Mouse (Mus musculus) C2C12 (cell line): ENCODE results near the gene Mipep. TPM values are rescaled to one million over a fixed set of nuclear protein-coding genes. Genes with fewer than 3 reads are reported as not detected.

Experiments used
- H3K27me3 ChIP-seq: one replicate; pipeline ENCODE4 v1.6.1; 2011; ENCODE audit not compliant: control insufficient read depth, insufficient read depth, insufficient read length
- H3K36me3 ChIP-seq: one replicate; pipeline ENCODE4 v1.6.1; 2011; ENCODE audit not compliant: control insufficient read depth, insufficient read depth
- H3K4me3 ChIP-seq: one replicate; pipeline ENCODE4 v1.5.1; 2011; ENCODE audit warnings: mild to moderate bottlenecking, control low read depth; ENCODE audit not compliant: poor library complexity, insufficient read depth, severe bottlenecking
- H3K79me2 ChIP-seq: one replicate; pipeline ENCODE4 v1.6.1; 2011; ENCODE audit not compliant: control insufficient read depth, insufficient read depth
- H3K79me3 ChIP-seq: one replicate; pipeline ENCODE4 v1.6.1; 2011; ENCODE audit warnings: low read depth, control low read depth
- H3ac ChIP-seq: one replicate; pipeline ENCODE3; 2011; ENCODE audit warnings: low read depth; ENCODE audit not compliant: control insufficient read depth, insufficient read length
- CEBPB ChIP-seq: IDR thresholded peaks from one replicate; pipeline ENCODE4 v1.6.1; 2011; ENCODE audit warnings: low read depth, mild to moderate bottlenecking, control low read depth, moderate library complexity
- CTCF ChIP-seq: IDR thresholded peaks from one replicate; pipeline ENCODE4 v1.5.1; 2011; ENCODE audit not compliant: control insufficient read depth, insufficient read depth, insufficient read length
- FOSL1 ChIP-seq: IDR thresholded peaks from one replicate; pipeline ENCODE4 v1.8.0; 2011; ENCODE audit warnings: mild to moderate bottlenecking, low read length; ENCODE audit not compliant: poor library complexity, insufficient read depth, severe bottlenecking
- MAX ChIP-seq: IDR thresholded peaks from one replicate; pipeline ENCODE4 v1.6.1; 2011; ENCODE audit warnings: mild to moderate bottlenecking, control low read depth
- MYOD1 ChIP-seq: IDR thresholded peaks from one replicate; pipeline ENCODE4 v1.6.1; 2011; ENCODE audit warnings: low read depth; ENCODE audit not compliant: control insufficient read depth, insufficient read length
- MYOG ChIP-seq: IDR thresholded peaks from one replicate; pipeline ENCODE4 v1.6.1; 2011; ENCODE audit not compliant: control insufficient read depth, insufficient read length; ENCODE audit errors: extremely low read depth
- USF1 ChIP-seq: IDR thresholded peaks from one replicate; pipeline ENCODE4 v1.6.1; 2011; ENCODE audit warnings: low read depth, mild to moderate bottlenecking, control low read depth, moderate library complexity
- polyA plus RNA-seq: library from polyadenylated mRNA; unstranded; fragments of >200 nt; fragmentation: generic; extraction: Trizol; gene quantifications from one replicate; pipeline ENCODE4 v1.2.1, GENCODE M21; 2012; ENCODE audit warnings: missing spikeins

Gene Mipep
- polyA plus RNA-seq, 1 experiment = 9.8 TPM

GRCm38 (mm10) chr14:60895172-60896000, 111.0 kb downstream of the Mipep start:
- Histone ChIP-seq H3K36me3 (no peaks in the 10 kb centered on the region), H3K27me3 (no peaks in the 10 kb centered on the region), H3ac (no peak overlapping the region), H3K79me3 (no peaks in the 10 kb centered on the region), H3K79me2 (no peaks in the 10 kb centered on the region), H3K4me3 (no peak overlapping the region)
- TF ChIP-seq MYOG (no peak), FOSL1 (no peak), MAX (no peak), USF1 (no peak), CTCF (no peak)

- no peaks in the 10 kb centered on the region for H3K36me3 ChIP-seq
- no peak for TF ChIP-seq CEBPB
- no peak for TF ChIP-seq CTCF
- TF ChIP-seq FOSL1 = no peak
- TF ChIP-seq MYOD1 = no peak
- no peak for TF ChIP-seq MAX
- TF ChIP-seq USF1 = no peak
- no peak for TF ChIP-seq MYOG
- no peak overlapping the region for H3ac ChIP-seq
- H3K4me3 ChIP-seq = no peak overlapping the region
- H3K79me3 ChIP-seq = no peaks in the 10 kb centered on the region
- H3K27me3 ChIP-seq = no peaks in the 10 kb centered on the region
- no peaks in the 10 kb centered on the region for H3K79me2 ChIP-seq
These were observed 113.8 kb downstream of the Mipep start for GRCm38 (mm10) chr14:60898086-60898667.

GRCm38 (mm10) chr14:60904501-60904900, 120.1 kb downstream of the Mipep start:
- H3K36me3 ChIP-seq = no peaks in the 10 kb centered on the region
- H3K4me3 ChIP-seq = no peak overlapping the region
- no peak overlapping the region for H3ac ChIP-seq
- no peaks in the 10 kb centered on the region for H3K27me3 ChIP-seq
- no peaks in the 10 kb centered on the region for H3K79me3 ChIP-seq
- no peaks in the 10 kb centered on the region for H3K79me2 ChIP-seq
- TF ChIP-seq CEBPB (no peak), MAX (no peak), FOSL1 (no peak), CTCF (no peak), MYOD1 (no peak), MYOG (no peak), USF1 (no peak)

GRCm38 (mm10) chr14:60906421-60907374, 122.3 kb downstream of the Mipep start:
- Histone ChIP-seq H3ac (no peak overlapping the region), H3K27me3 (no peaks in the 10 kb centered on the region), H3K79me2 (no peaks in the 10 kb centered on the region), H3K36me3 (no peaks in the 10 kb centered on the region), H3K79me3 (no peaks in the 10 kb centered on the region), H3K4me3 (no peak overlapping the region)
- TF ChIP-seq MYOD1 (no peak), CTCF (no peak), MYOG (no peak), FOSL1 (no peak), CEBPB (no peak), MAX (no peak), USF1 (no peak)

- Histone ChIP-seq H3K4me3 (no peak overlapping the region), H3K79me3 (no peaks in the 10 kb centered on the region), H3K27me3 (no peaks in the 10 kb centered on the region), H3K79me2 (no peaks in the 10 kb centered on the region), H3K36me3 (no peaks in the 10 kb centered on the region), H3ac (no peak overlapping the region)
- TF ChIP-seq MYOG (no peak), MAX (no peak)
These were observed 125.0 kb downstream of the Mipep start for GRCm38 (mm10) chr14:60909351-60909750.
